17 mouse cellular contexts compared by ENCODE assay signal in genomic region chr12:31826476-31826875, GRCm38 (mm10).
DNase-seq lines count a peak whose midpoint lies in the region; ATAC-seq and TF ChIP-seq lines count a peak whose summit lies in the region.
"Had no signal": no experiment of that assay in that cellular context is flagged by ENCODE, and none has a peak within 500 bp of the region (broad histone marks: within the 10 kb centered on the region; RNA-seq: fewer than 3 reads in every experiment).

No protein-coding gene starts in this region.

- H3K4me3 ChIP-seq in forebrain, embryonic 13.5 days, result no peak overlapping the region
- no peak overlapping the region for H3K4me3 ChIP-seq in forebrain, embryonic 12.5 days (replicated peaks)
- H3K4me3 ChIP-seq in layer of hippocampus, adult 2 months, result no peak overlapping the region
- H3K4me3 ChIP-seq in forebrain, embryonic 16.5 days (replicated peaks; ENCODE audit: low read length), result no peak overlapping the region
- H3K4me3 ChIP-seq: embryonic facial prominence, embryonic 12.5 days; hindbrain, embryonic 15.5 days; midbrain, embryonic 12.5 days had no signal

- no peak for TF ChIP-seq CTCF in layer of hippocampus, adult 2 months (conservative IDR thresholded peaks at IDR 0.05)

- H3K36me3 ChIP-seq in forebrain, embryonic 13.5 days (ENCODE audit: poor library complexity, severe bottlenecking), result no peaks in the 10 kb centered on the region
- no peaks in the 10 kb centered on the region for H3K36me3 ChIP-seq in forebrain, embryonic 12.5 days (replicated peaks)
- no peaks in the 10 kb centered on the region; the same call in 1 of the 2 replicates for H3K36me3 ChIP-seq in forebrain, embryonic 16.5 days (ENCODE audit: control insufficient read depth, insufficient read depth)
- H3K36me3 ChIP-seq: embryonic facial prominence, embryonic 12.5 days; hindbrain, embryonic 15.5 days; midbrain, embryonic 12.5 days had no signal

- H3K4me2 ChIP-seq in forebrain, embryonic 13.5 days, result no peak overlapping the region
- H3K4me2 ChIP-seq in forebrain, embryonic 12.5 days, result no peak overlapping the region
- H3K4me2 ChIP-seq in forebrain, embryonic 16.5 days (ENCODE audit: low read length), result no peak overlapping the region
- H3K4me2 ChIP-seq: embryonic facial prominence, embryonic 12.5 days; heart, embryonic 11.5 days; hindbrain, embryonic 15.5 days; liver, embryonic 11.5 days; midbrain, embryonic 12.5 days had no signal

- no peak overlapping the region for H3K9ac ChIP-seq in forebrain, embryonic 13.5 days
- no peak overlapping the region for H3K9ac ChIP-seq in forebrain, embryonic 12.5 days
- H3K9ac ChIP-seq in forebrain, embryonic 16.5 days (replicated peaks; ENCODE audit: low read depth, low read length), result no peak overlapping the region
- H3K9ac ChIP-seq: embryonic facial prominence, embryonic 12.5 days; hindbrain, embryonic 15.5 days; liver, postnatal 0 days; midbrain, embryonic 12.5 days had no signal

- H3K27me3 ChIP-seq in forebrain, embryonic 13.5 days, result no peaks in the 10 kb centered on the region
- no peaks in the 10 kb centered on the region for H3K27me3 ChIP-seq in forebrain, embryonic 12.5 days
- H3K27me3 ChIP-seq in forebrain, embryonic 16.5 days (replicated peaks; ENCODE audit: control insufficient read depth, insufficient read depth, low read length), result no peaks in the 10 kb centered on the region
- H3K27me3 ChIP-seq: embryonic facial prominence, embryonic 12.5 days; hindbrain, embryonic 15.5 days; midbrain, embryonic 12.5 days had no signal

- peak; percentile 51; the same call in 1 of the 2 replicates for ATAC-seq in forebrain, embryonic 13.5 days
- ATAC-seq in forebrain, embryonic 12.5 days (ENCODE audit: low FRiP score), result no peak
- peak; percentile 95 for ATAC-seq in forebrain, embryonic 16.5 days
- ATAC-seq: CD4-positive, CD25-positive, alpha-beta regulatory T cell, adult 4 months; liver, postnatal 0 days; lung, postnatal 0 days had no signal

- WGBS in forebrain, embryonic 13.5 days, result 81% methylated on average over 2 of the region's 2 CpGs
- 90% methylated on average over 2 of the region's 2 CpGs for WGBS in forebrain, embryonic 12.5 days
- WGBS in forebrain, embryonic 16.5 days, result 64% methylated on average over 2 of the region's 2 CpGs

- no peaks in the 10 kb centered on the region for H3K4me1 ChIP-seq in forebrain, embryonic 13.5 days
- no peaks in the 10 kb centered on the region for H3K4me1 ChIP-seq in forebrain, embryonic 12.5 days
- H3K4me1 ChIP-seq in forebrain, embryonic 16.5 days (replicated peaks; ENCODE audit: control insufficient read depth, insufficient read depth, low read length), result peaks cover 7% of the 10 kb centered on the region
- H3K4me1 ChIP-seq: embryonic facial prominence, embryonic 12.5 days; hindbrain, embryonic 15.5 days; midbrain, embryonic 12.5 days had no signal

- no peak overlapping the region for H3K27ac ChIP-seq in forebrain, embryonic 13.5 days
- H3K27ac ChIP-seq in forebrain, embryonic 12.5 days, result no peak overlapping the region
- peak overlapping the region; percentile 94 for H3K27ac ChIP-seq in layer of hippocampus, adult 2 months
- no peak overlapping the region for H3K27ac ChIP-seq in forebrain, embryonic 16.5 days (ENCODE audit: low read length)
- H3K27ac ChIP-seq: embryonic facial prominence, embryonic 12.5 days; hindbrain, embryonic 15.5 days; midbrain, embryonic 12.5 days had no signal

- no peaks in the 10 kb centered on the region for H3K9me3 ChIP-seq in forebrain, embryonic 13.5 days (replicated peaks)
- no peaks in the 10 kb centered on the region for H3K9me3 ChIP-seq in forebrain, embryonic 12.5 days
- no peaks in the 10 kb centered on the region for H3K9me3 ChIP-seq in forebrain, embryonic 16.5 days (ENCODE audit: control insufficient read depth, low read length)
- H3K9me3 ChIP-seq: embryonic facial prominence, embryonic 12.5 days; hindbrain, embryonic 15.5 days; midbrain, embryonic 12.5 days had no signal

- peak in 1 of 2 experiments; percentile 55 for DNase-seq in layer of hippocampus, adult 2 months (ENCODE audit: low spot score in 2 of 2)
- no peak for DNase-seq in layer of hippocampus, adult 9-10 months (ENCODE audit: low spot score)
- DNase-seq in adipocyte (ENCODE audit: low spot score), result peak; percentile 34
- no peak for DNase-seq in adrenal gland, postnatal 4 days (ENCODE audit: low spot score in 2 of 2)
- DNase-seq: gastrocnemius, postnatal 14 days; kidney, adult 8-10 months; liver, postnatal 0 days had no signal
